Mouse (Mus musculus): ENCODE measurements around the gene Robo2.

DNA sequence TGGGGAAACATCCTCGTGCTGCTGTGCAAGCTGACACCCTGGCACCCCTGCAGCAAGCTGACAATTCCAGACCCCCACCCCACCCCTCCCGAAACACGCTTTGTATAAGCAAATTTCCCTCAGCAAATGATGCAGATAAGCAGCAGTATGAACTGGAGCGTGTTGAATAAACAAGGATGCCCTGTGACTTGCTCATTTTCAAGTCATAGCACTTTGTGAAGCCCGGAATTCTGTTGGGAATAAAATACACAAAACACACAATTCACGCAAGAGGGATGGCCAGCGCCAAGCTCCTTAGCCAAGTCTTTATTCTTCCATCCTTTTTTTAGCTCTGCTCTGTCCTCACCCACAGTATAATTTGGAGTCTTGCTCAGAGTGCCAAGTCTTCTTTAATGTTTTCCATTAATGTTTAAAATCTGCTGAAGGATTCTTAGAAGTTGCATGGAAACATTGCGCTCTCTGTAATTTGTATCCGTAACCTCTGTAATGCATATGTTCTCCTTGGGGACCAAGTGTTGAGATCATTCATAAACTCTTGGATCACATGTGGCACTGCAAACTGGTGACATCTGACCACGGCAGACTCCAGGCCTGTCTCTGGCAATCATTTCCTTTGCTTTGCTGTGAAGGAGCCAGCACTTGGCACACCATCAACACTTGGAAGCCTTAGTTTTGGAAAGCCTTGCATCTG is 356.4 kb downstream of the Robo2 start:
- no peak for TF ChIP-seq CTCF (IDR thresholded peaks at IDR 0.05; ENCODE audit: low read depth)
- TF ChIP-seq EP300 (IDR thresholded peaks at IDR 0.05; ENCODE audit: low read depth), result no peak

All from heart, postnatal 0 days (tissue).